Mouse (Mus musculus): ENCODE measurements around the gene Gm3327.
"Not testable (repeated sequence)": the region's sequence is repeated elsewhere in the genome, so short reads cannot be mapped to it uniquely, and the experiment has no call there.

Gm3327 gene

GRCm38 (mm10) chr14:44123551-44123950 lies at the start of gene Gm3327:
Gene Gm3327 (plus strand): TSS chr14:44123851.
- DNase-seq: not testable (repeated sequence)

- DNase-seq: peak; percentile 6
Measured at GRCm38 (mm10) chr14:44077785-44078341, 45.8 kb upstream of the Gm3327 start.

- DNase-seq: not testable (repeated sequence)
Measured at GRCm38 (mm10) chr14:44086588-44086987, 37.1 kb upstream of the Gm3327 start.

GRCm38 (mm10) chr14:44087535-44087934 lies 36.1 kb upstream of the Gm3327 start:
- not testable (repeated sequence) for DNase-seq

- not testable (repeated sequence) for DNase-seq
Measured at GRCm38 (mm10) chr14:44091524-44091923, 32.1 kb upstream of the Gm3327 start.

- DNase-seq: not testable (repeated sequence)
Measured at GRCm38 (mm10) chr14:44094445-44094844, 29.2 kb upstream of the Gm3327 start.

- not testable (repeated sequence) for DNase-seq
Measured at GRCm38 (mm10) chr14:44100030-44100429, 23.6 kb upstream of the Gm3327 start.

GRCm38 (mm10) chr14:44102354-44102753 lies 21.3 kb upstream of the Gm3327 start, which contains the start of gene Ear2:
Gene Ear2 (plus strand): TSS chr14:44102654.
- not testable (repeated sequence) for DNase-seq

- no peak for DNase-seq
Measured at GRCm38 (mm10) chr14:44110981-44111380, 12.7 kb upstream of the Gm3327 start.
